Mouse (Mus musculus) liver, postnatal 0 days (tissue): ENCODE data around the gene 4921517D22Rik.

Experiments
- CTCF ChIP-seq: sonication (generic); IDR thresholded peaks from 2 replicates; pipeline ENCODE4 v1.5.1; 2016; ENCODE audit warnings: antibody characterized with exemption, low read depth
- EP300 ChIP-seq: IDR thresholded peaks from 2 replicates; pipeline ENCODE4 v1.6.1; 2016; ENCODE audit warnings: antibody characterized with exemption, low read depth, mild to moderate bottlenecking

GRCm38 (mm10) chr13:59688338-59688770 is 5.6 kb downstream of the 4921517D22Rik start:
- TF ChIP-seq CTCF (no peak), EP300 (no peak)
